Mouse (Mus musculus) stomach, postnatal 0 days (tissue): ENCODE measurements at regions not wholly inside any gene's neighbourhood (a gene's known extent, or its start where the extent isn't known, plus 50 kb on each side); places are given as distances from the start of the nearest gene placed in this dataset.

Experiments used
- ATAC-seq: fragments of 200-750 bp; cut with Nextera tagmentation; 2 replicates; pipeline ENCODE4 v1.8.0; 2017; ENCODE audit not compliant: low FRiP score, low TSS enrichment
- DNase-seq: peaks from one replicate; pipeline ENCODE4 v3.0.0-alpha.2; 2016; ENCODE audit warnings: low spot score
- H3K27ac ChIP-seq: fragments of 300-500 bp; sonication (generic); replicated peaks from 2 replicates; pipeline ENCODE4 v1.5.1; 2014; ENCODE audit warnings: mild to moderate bottlenecking, control low read depth
- H3K27me3 ChIP-seq: fragments of 300-500 bp; sonication (generic); 2 replicates; pipeline ENCODE4 v1.6.1; 2014; ENCODE audit warnings: low read length; ENCODE audit not compliant: control insufficient read depth, insufficient read depth
- H3K36me3 ChIP-seq: fragments of 300-500 bp; sonication (generic); 2 replicates; pipeline ENCODE4 v1.6.1; 2014; ENCODE audit warnings: low read length, mixed read lengths; ENCODE audit not compliant: control insufficient read depth, insufficient read depth
- H3K4me1 ChIP-seq: fragments of 300-500 bp; sonication (generic); replicated peaks from 2 replicates; pipeline ENCODE4 v1.6.1; 2014; ENCODE audit warnings: antibody characterized with exemption; ENCODE audit not compliant: control insufficient read depth, insufficient read depth
- H3K4me2 ChIP-seq: fragments of 300-500 bp; sonication (generic); replicated peaks from 2 replicates; pipeline ENCODE4 v1.6.1; 2014; ENCODE audit warnings: low read depth, mild to moderate bottlenecking, control low read depth, moderate library complexity
- H3K4me3 ChIP-seq: fragments of 300-500 bp; sonication (generic); 2 replicates; pipeline ENCODE4 v1.5.1; 2014; ENCODE audit warnings: low read depth, low read length, control low read depth
- H3K9ac ChIP-seq: fragments of 300-500 bp; sonication (generic); 2 replicates; pipeline ENCODE4 v1.6.1; 2014; ENCODE audit warnings: mild to moderate bottlenecking, low read length, control low read depth, mixed read lengths
- H3K9me3 ChIP-seq: fragments of 300-500 bp; sonication (generic); 2 replicates; pipeline ENCODE4 v1.6.1; 2016; ENCODE audit warnings: low read length; ENCODE audit not compliant: control insufficient read depth
- CTCF ChIP-seq: IDR thresholded peaks from 2 replicates; pipeline ENCODE4 v1.5.1; 2016; ENCODE audit warnings: antibody characterized with exemption, low read depth, mild to moderate bottlenecking, moderate library complexity
- EP300 ChIP-seq: optimal IDR thresholded peaks from 2 replicates; pipeline ENCODE3; 2016; ENCODE audit warnings: antibody characterized with exemption
- WGBS: fragments of 180-500 bp; shearing (Covaris S2); extraction: QIAGEN DNeasy Blood & Tissue Kit; methylation state at CpG from one replicate; pipeline ENCODE4 v1.1.7; 2014; 5-methylcytosine and 5-hydroxymethylcytosine counted together

DNA sequence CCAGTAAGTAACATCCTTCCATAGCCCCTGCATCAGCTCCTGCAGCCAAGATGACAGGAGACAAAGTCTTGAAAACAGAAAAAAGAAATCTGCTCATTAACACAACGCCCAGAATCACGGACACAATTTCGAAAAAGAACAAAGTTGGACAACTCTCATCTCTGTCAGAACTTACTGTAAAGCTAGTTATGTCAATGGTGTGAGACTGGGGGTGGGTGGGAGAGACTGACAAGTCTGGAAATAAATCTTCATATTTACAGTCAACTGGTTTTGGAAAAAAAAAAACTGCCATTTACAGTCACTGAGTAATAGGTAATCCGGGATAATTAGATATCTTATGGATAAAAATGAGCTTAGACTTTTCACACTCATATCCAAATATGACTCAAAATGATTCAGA, 1487.2 kb upstream of the Lrrc6 start:
- Histone ChIP-seq H3K4me1 (no peaks in the 10 kb centered on the region), H3K4me2 (no peak overlapping the region), H3K9ac (no peak overlapping the region), H3K27me3 (no peaks in the 10 kb centered on the region), H3K4me3 (no peak overlapping the region), H3K9me3 (no peaks in the 10 kb centered on the region), H3K36me3 (no peaks in the 10 kb centered on the region), H3K27ac (no peak overlapping the region)
- 78% methylated on average over 4 of the region's 4 CpGs for WGBS
- DNase-seq, result no peak
- ATAC-seq, result no peak
- TF ChIP-seq CTCF (no peak), EP300 (no peak)

DNA sequence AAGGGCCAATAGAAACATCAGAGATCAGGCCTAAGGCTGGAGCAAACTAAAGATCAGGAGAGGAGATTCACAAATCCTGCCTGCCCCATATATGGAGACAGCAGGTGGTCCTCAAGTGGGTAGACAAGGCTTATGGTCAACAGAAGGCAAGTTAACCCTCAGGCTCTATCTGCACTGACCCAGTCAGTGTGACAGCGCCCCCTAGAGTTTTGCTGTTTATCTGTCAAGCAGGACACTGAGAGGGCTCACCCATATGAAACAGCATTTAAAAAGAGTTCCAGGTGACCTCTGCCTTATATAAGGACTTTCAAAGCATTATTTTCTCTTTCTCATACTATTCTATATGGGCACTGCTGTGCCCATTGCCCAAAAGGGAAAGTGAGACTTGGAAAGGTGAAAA, 1482.5 kb upstream of the Lrrc6 start:
- Histone ChIP-seq H3K4me1 (no peaks in the 10 kb centered on the region), H3K9me3 (no peaks in the 10 kb centered on the region), H3K36me3 (no peaks in the 10 kb centered on the region), H3K4me3 (no peak overlapping the region), H3K27me3 (no peaks in the 10 kb centered on the region), H3K27ac (no peak overlapping the region), H3K4me2 (no peak overlapping the region), H3K9ac (no peak overlapping the region)
- TF ChIP-seq EP300 (no peak), CTCF (peak; percentile 30)
- DNase-seq (no peak), ATAC-seq (no peak)
- WGBS, result 12% methylated on average over 1 of the region's 1 CpGs

DNA sequence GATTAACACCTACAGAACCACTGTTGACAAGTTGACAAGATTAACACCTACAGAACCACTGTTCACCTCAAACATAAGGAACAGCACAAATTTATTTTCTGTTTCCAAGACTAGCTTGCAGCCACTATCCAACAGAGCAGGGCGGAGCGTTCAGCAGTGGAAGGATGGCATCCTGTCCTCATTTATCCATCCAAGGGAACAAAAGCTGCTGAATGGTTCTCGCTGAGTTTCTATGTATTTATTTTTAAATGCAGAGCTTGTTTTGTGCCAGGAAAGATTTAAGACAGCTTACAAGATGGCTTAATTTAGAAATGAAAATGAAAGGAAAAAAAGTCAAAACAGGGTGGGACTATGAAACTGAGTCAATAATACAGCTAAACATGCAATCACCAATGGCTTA, 1481.2 kb upstream of the Lrrc6 start:
- Histone ChIP-seq H3K9me3 (no peaks in the 10 kb centered on the region), H3K4me2 (no peak overlapping the region), H3K36me3 (no peaks in the 10 kb centered on the region), H3K4me3 (no peak overlapping the region), H3K9ac (no peak overlapping the region), H3K27ac (no peak overlapping the region), H3K27me3 (no peaks in the 10 kb centered on the region), H3K4me1 (no peaks in the 10 kb centered on the region)
- ATAC-seq (no peak), DNase-seq (no peak)
- TF ChIP-seq CTCF (no peak), EP300 (no peak)
- 83% methylated on average over 3 of the region's 3 CpGs for WGBS

DNA sequence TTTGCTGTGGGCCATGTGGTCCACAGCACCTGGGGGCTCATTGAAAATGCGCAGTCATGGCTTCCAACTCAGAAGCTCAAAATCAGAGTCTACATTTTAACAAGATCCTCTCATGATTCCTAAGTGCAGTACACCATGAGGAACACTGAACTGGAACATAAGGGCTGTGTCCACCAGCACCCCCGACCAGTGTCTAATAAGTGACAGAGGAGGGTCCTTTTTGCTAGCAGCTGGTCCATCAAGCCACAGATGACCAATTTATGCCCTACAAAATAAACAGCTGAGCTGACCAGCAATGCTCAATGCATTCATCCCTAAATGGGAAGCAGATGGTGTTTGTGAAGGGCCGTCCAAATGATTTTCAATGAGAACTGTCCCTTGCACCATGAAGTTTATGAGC, 1478.7 kb upstream of the Lrrc6 start:
- DNase-seq, result no peak
- ATAC-seq, result no peak
- Histone ChIP-seq H3K36me3 (no peaks in the 10 kb centered on the region), H3K27ac (no peak overlapping the region), H3K9ac (no peak overlapping the region), H3K4me3 (no peak overlapping the region), H3K9me3 (no peaks in the 10 kb centered on the region), H3K27me3 (no peaks in the 10 kb centered on the region), H3K4me2 (no peak overlapping the region), H3K4me1 (no peaks in the 10 kb centered on the region)
- TF ChIP-seq CTCF, result no peak
- TF ChIP-seq EP300, result no peak
- 76% methylated on average over 3 of the region's 3 CpGs for WGBS

DNA sequence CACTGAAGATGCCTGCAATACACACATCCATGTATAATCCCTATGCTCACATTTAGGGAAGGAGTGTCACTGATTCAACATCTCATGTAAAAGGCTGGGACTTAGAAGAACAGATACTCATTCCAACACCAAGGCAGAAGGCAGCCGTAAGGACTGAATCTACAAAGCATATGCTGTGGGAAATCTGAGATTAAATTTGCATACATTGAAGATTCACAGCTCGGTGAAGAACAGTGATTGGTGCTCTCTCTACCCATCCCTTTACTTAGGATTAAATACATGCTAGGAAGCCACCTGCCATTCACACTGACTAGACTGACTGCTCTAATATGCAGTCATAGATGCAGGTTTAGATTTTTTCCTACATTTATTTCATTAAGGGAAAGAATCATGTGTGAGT, 1476.5 kb upstream of the Lrrc6 start:
- H3K4me1 ChIP-seq, result no peaks in the 10 kb centered on the region
- ATAC-seq (no peak), DNase-seq (no peak)
- H3K36me3 ChIP-seq, result no peaks in the 10 kb centered on the region
- H3K27ac ChIP-seq, result no peak overlapping the region
- 80% methylated on average over 2 of the region's 2 CpGs for WGBS
- H3K9me3 ChIP-seq, result no peaks in the 10 kb centered on the region
- no peak overlapping the region for H3K4me2 ChIP-seq
- H3K27me3 ChIP-seq, result no peaks in the 10 kb centered on the region
- no peak for TF ChIP-seq CTCF
- TF ChIP-seq EP300, result no peak
- no peak overlapping the region for H3K9ac ChIP-seq
- H3K4me3 ChIP-seq, result no peak overlapping the region

DNA sequence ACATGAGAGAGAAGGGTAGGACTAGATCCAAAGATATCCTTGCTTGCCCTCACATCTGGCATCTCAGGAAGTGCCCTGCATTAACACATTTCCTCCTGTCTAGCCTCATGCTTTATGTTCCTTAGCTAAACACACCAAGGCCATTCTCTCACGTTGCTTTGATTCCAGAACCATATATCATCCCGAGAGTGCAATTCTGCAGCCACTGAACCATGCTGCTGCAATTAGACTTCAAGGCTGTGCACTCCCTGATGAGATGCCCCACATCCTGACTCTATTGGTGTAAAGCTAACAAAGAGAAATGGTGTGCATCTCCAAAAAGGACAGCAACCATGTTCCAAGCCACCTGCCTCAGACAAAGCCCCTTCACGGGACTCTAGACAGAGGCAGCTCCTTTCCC, 1471.3 kb upstream of the Lrrc6 start:
- H3K9ac ChIP-seq, result no peak overlapping the region
- H3K36me3 ChIP-seq, result no peaks in the 10 kb centered on the region
- no peaks in the 10 kb centered on the region for H3K9me3 ChIP-seq
- no peak overlapping the region for H3K4me3 ChIP-seq
- WGBS, result 54% methylated on average over 3 of the region's 3 CpGs
- ATAC-seq, result no peak
- H3K4me1 ChIP-seq, result no peaks in the 10 kb centered on the region
- H3K27me3 ChIP-seq, result no peaks in the 10 kb centered on the region
- no peak for DNase-seq
- no peak overlapping the region for H3K4me2 ChIP-seq
- TF ChIP-seq CTCF, result no peak
- TF ChIP-seq EP300, result no peak
- H3K27ac ChIP-seq, result no peak overlapping the region
